Mouse (Mus musculus) erythroblast, embryonic 14.5 days (primary cell): ENCODE measurements around the gene Dgkh.

Experiments used
- GATA1 ChIP-seq: IDR thresholded peaks from 2 replicates; pipeline ENCODE4 v1.6.1; 2012; ENCODE audit warnings: low read length, inconsistent platforms, mixed read lengths
- TAL1 ChIP-seq: IDR thresholded peaks from 3 replicates; pipeline ENCODE4 v1.6.1; 2012; ENCODE audit warnings: low read length, inconsistent platforms, mixed read lengths

DNA sequence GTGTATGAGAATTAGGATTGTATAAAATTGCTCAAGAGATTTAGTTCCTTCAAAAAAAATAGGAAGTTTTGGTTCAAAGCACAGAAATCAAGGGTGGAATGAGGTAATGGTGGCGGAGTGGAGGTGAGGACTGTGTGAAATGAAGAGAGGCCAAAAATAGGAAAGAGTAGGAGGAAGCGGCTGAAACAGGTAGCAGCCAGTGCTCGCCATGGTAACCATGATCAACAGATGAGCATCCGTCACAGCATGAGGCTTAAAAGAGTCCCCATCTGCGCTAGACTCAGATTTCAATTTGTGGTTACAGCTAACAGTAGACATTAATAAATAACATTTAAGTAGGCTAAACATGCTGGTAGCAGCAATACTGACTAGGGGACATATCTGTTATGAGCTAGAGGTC, 33.4 kb downstream of the Dgkh start:
- no peak for TF ChIP-seq TAL1
- no peak for TF ChIP-seq GATA1
